Mouse (Mus musculus): ENCODE results near the gene S100a5. TPM values are rescaled to one million over a fixed set of nuclear protein-coding genes. Genes with fewer than 3 reads are reported as not detected.

Gene S100a5
- polyA plus RNA-seq (2012; rRNA removed) (not detected in 2 replicates), polyA plus RNA-seq (2014; fragmentation: Nextera tagmentation; extraction: Ambion mirVana) (not detected in 2 replicates)

GRCm38 (mm10) chr3:90608223-90608622 is at the start of gene S100a5:
Gene S100a5, plus strand, starts transcription at chr3:90608523.
- ATAC-seq (ENCODE audit: insufficient read depth): no peak
- no peaks in the 10 kb centered on the region for H3K9me3 ChIP-seq (ENCODE audit: control insufficient read depth, low read length)

GRCm38 (mm10) chr3:90560008-90560628 is 48.2 kb upstream of the S100a5 start, which contains the start of gene S100a3:
Gene S100a3, plus strand, starts transcription at chr3:90560578.
- Histone ChIP-seq H3K9me3 (ENCODE audit: control insufficient read depth, low read length) (no peaks in the 10 kb centered on the region), H3K9ac (replicated peaks) (no peak within 1 kb of the TSS), H3K4me2 (ENCODE audit: low read depth) (no peak within 1 kb of the TSS), H3K4me3 (ENCODE audit: insufficient read depth in 1 of 2, low read depth in 2 of 2, low read length in 2 of 2) (no peak within 1 kb of the TSS), H3K4me1 (replicated peaks; ENCODE audit: control insufficient read depth in 2 of 2, insufficient read depth in 2 of 2, low read length in 1 of 2) (no peaks in the 10 kb centered on the region), H3K36me3 (replicated peaks; ENCODE audit: control insufficient read depth, insufficient read depth, low read depth) (no peaks in the 10 kb centered on the region), H3K27ac (no peak within 1 kb of the TSS), H3K27me3 (ENCODE audit: control insufficient read depth, insufficient read depth, low read length) (no peaks in the 10 kb centered on the region)
- 59% methylated on average over 6 of the region's 6 CpGs for WGBS (ENCODE audit: insufficient replicate concordance)
- DNase-seq (ENCODE audit: low read depth in 3 of 3, low spot score in 3 of 3) (no peak), ATAC-seq (ENCODE audit: insufficient read depth) (no peak)
- TF ChIP-seq CTCF (IDR thresholded peaks at IDR 0.05; ENCODE audit: low read depth) (no peak), EP300 (IDR thresholded peaks at IDR 0.05; ENCODE audit: low read depth) (no peak)

More at GRCm38 (mm10) chr3:90608223-90608622, at the start of gene S100a5:
- H3K27me3 ChIP-seq (ENCODE audit: control insufficient read depth, insufficient read depth, low read length): no peaks in the 10 kb centered on the region
- no peak within 1 kb of the TSS for H3K4me2 ChIP-seq (ENCODE audit: low read depth)
- TF ChIP-seq EP300 (IDR thresholded peaks at IDR 0.05; ENCODE audit: low read depth) (no peak), CTCF (IDR thresholded peaks at IDR 0.05; ENCODE audit: low read depth) (no peak)
- DNase-seq (ENCODE audit: low read depth in 3 of 3, low spot score in 3 of 3): no peak
- peaks cover 0 to 3% of the 10 kb centered on the region in 2 experiments; a peak in 1 of 4 replicates for H3K4me1 ChIP-seq (replicated peaks; ENCODE audit: control insufficient read depth in 2 of 2, insufficient read depth in 2 of 2, low read length in 1 of 2)
- H3K27ac ChIP-seq: no peak within 1 kb of the TSS
- 31% methylated on average over 3 of the region's 3 CpGs for WGBS (ENCODE audit: insufficient replicate concordance)
- no peak within 1 kb of the TSS for H3K4me3 ChIP-seq (ENCODE audit: insufficient read depth in 1 of 2, low read depth in 2 of 2, low read length in 2 of 2)
- H3K36me3 ChIP-seq (replicated peaks; ENCODE audit: control insufficient read depth, insufficient read depth, low read depth): no peaks in the 10 kb centered on the region
- H3K9ac ChIP-seq (replicated peaks): no peak within 1 kb of the TSS

GRCm38 (mm10) chr3:90574691-90575090 is 33.6 kb upstream of the S100a5 start:
- no peak for TF ChIP-seq EP300 (IDR thresholded peaks at IDR 0.05; ENCODE audit: low read depth)
- TF ChIP-seq CTCF (IDR thresholded peaks at IDR 0.05; ENCODE audit: low read depth): no peak
- no peaks in the 10 kb centered on the region for H3K9me3 ChIP-seq (ENCODE audit: control insufficient read depth, low read length)
- H3K27ac ChIP-seq: no peak overlapping the region
- H3K4me1 ChIP-seq (replicated peaks; ENCODE audit: control insufficient read depth in 2 of 2, insufficient read depth in 2 of 2, low read length in 1 of 2): no peaks in the 10 kb centered on the region
- 67% methylated on average over 5 of the region's 5 CpGs for WGBS (ENCODE audit: insufficient replicate concordance)
- no peak overlapping the region for H3K4me2 ChIP-seq (ENCODE audit: low read depth)
- H3K9ac ChIP-seq (replicated peaks): no peak overlapping the region
- no peak for DNase-seq (ENCODE audit: low read depth in 3 of 3, low spot score in 3 of 3)
- no peaks in the 10 kb centered on the region for H3K36me3 ChIP-seq (replicated peaks; ENCODE audit: control insufficient read depth, insufficient read depth, low read depth)
- ATAC-seq (ENCODE audit: insufficient read depth): no peak
- no peak overlapping the region for H3K4me3 ChIP-seq (ENCODE audit: insufficient read depth in 1 of 2, low read depth in 2 of 2, low read length in 2 of 2)
- no peaks in the 10 kb centered on the region for H3K27me3 ChIP-seq (ENCODE audit: control insufficient read depth, insufficient read depth, low read length)

- TF ChIP-seq EP300 (IDR thresholded peaks at IDR 0.05; ENCODE audit: low read depth) (no peak), CTCF (IDR thresholded peaks at IDR 0.05; ENCODE audit: low read depth) (no peak)
- no peak for DNase-seq (ENCODE audit: low read depth in 3 of 3, low spot score in 3 of 3)
- ATAC-seq (ENCODE audit: insufficient read depth): no peak
- no peaks in the 10 kb centered on the region for H3K9me3 ChIP-seq (ENCODE audit: control insufficient read depth, low read length)
- no peak overlapping the region for H3K4me2 ChIP-seq (ENCODE audit: low read depth)
- H3K36me3 ChIP-seq (replicated peaks; ENCODE audit: control insufficient read depth, insufficient read depth, low read depth): no peaks in the 10 kb centered on the region
- H3K27me3 ChIP-seq (ENCODE audit: control insufficient read depth, insufficient read depth, low read length): no peaks in the 10 kb centered on the region
- no peaks in the 10 kb centered on the region for H3K4me1 ChIP-seq (replicated peaks; ENCODE audit: control insufficient read depth in 2 of 2, insufficient read depth in 2 of 2, low read length in 1 of 2)
- WGBS (ENCODE audit: insufficient replicate concordance): 53% methylated on average over 3 of the region's 3 CpGs
- no peak overlapping the region for H3K27ac ChIP-seq
- H3K9ac ChIP-seq (replicated peaks): no peak overlapping the region
- H3K4me3 ChIP-seq (ENCODE audit: insufficient read depth in 1 of 2, low read depth in 2 of 2, low read length in 2 of 2): no peak overlapping the region
Measured at GRCm38 (mm10) chr3:90575320-90575719, 33.0 kb upstream of the S100a5 start.

GRCm38 (mm10) chr3:90576351-90577001 is 31.8 kb upstream of the S100a5 start:
- DNase-seq (ENCODE audit: low read depth in 3 of 3, low spot score in 3 of 3): no peak
- no peak overlapping the region for H3K27ac ChIP-seq
- 51% methylated on average over 10 of the region's 10 CpGs for WGBS (ENCODE audit: insufficient replicate concordance)

More at GRCm38 (mm10) chr3:90576351-90577001, 31.8 kb upstream of the S100a5 start:
- Histone ChIP-seq H3K9me3 (ENCODE audit: control insufficient read depth, low read length) (no peaks in the 10 kb centered on the region), H3K4me2 (ENCODE audit: low read depth) (no peak overlapping the region), H3K27me3 (ENCODE audit: control insufficient read depth, insufficient read depth, low read length) (no peaks in the 10 kb centered on the region), H3K4me3 (ENCODE audit: insufficient read depth in 1 of 2, low read depth in 2 of 2, low read length in 2 of 2) (no peak overlapping the region), H3K36me3 (replicated peaks; ENCODE audit: control insufficient read depth, insufficient read depth, low read depth) (no peaks in the 10 kb centered on the region), H3K4me1 (replicated peaks; ENCODE audit: control insufficient read depth in 2 of 2, insufficient read depth in 2 of 2, low read length in 1 of 2) (no peaks in the 10 kb centered on the region), H3K9ac (replicated peaks) (no peak overlapping the region)
- TF ChIP-seq CTCF (IDR thresholded peaks at IDR 0.05; ENCODE audit: low read depth) (no peak), EP300 (IDR thresholded peaks at IDR 0.05; ENCODE audit: low read depth) (no peak)
- ATAC-seq (ENCODE audit: insufficient read depth): no peak

Data from liver, embryonic 14.5 days (tissue).